Mouse (Mus musculus) Patski (cell line): Measurements from ENCODE around the gene Klf11. TPM values are rescaled to one million over a fixed set of nuclear protein-coding genes. Genes with fewer than 3 reads are reported as not detected.
A peak's percentile ranks its signal among the peaks of the same experiment; 100 is the strongest.
"Not testable (repeated sequence)": the region's sequence is repeated elsewhere in the genome, so short reads cannot be mapped to it uniquely, and the experiment has no call there.

Source experiments
- ATAC-seq: fragments of 100-300 bp; one replicate; pipeline ENCODE4 v1.8.0; 2021
- CTCF ChIA-PET: fragments of 350-600 bp; sonication (Branson Sonifier 250); formaldehyde crosslinking; loops from one replicate; lab custom pipeline; 2022; ENCODE audit warnings: inconsistent platforms; lab: Charles Lee
- POLR2A ChIA-PET: fragments of 350-600 bp; sonication (Branson Sonifier 250); formaldehyde crosslinking; loops from one replicate; lab custom pipeline; 2022; ENCODE audit warnings: antibody characterized with exemption, inconsistent platforms; lab: Charles Lee
- DNase-seq: peaks from one replicate; pipeline ENCODE4 v3.0.0-alpha.2; 2011; ENCODE audit warnings: low read depth, low spot score
- H3K27me3 ChIP-seq: fragments of 371-371 bp; one replicate; pipeline ENCODE4 v1.5.1; 2021
- CTCF ChIP-seq: fragments of 100-300 bp; IDR thresholded peaks from one replicate; pipeline ENCODE4 v1.5.1; 2021
- in situ Hi-C: fragments of 300-500 bp; cut with MboI; formaldehyde crosslinking; loops from 3 replicates; pipeline ENCODE4 v1.11.1; 2018; ENCODE audit warnings: low pct_unique_long_range_greater_than_20kb, mixed read lengths
- polyA plus RNA-seq: library from polyadenylated mRNA; unstranded; gene quantifications from one replicate; pipeline ENCODE4 v1.2.3, GENCODE M21; 2021

The Klf11 gene
- polyA plus RNA-seq, 1 experiment from 2014 or later, result 10.1 TPM

- ChIA-PET CTCF (interaction anchor here (0.6 to 2.0 kb wide), 5 partner anchors 10 to 67 kb away, joined by 3 to 8 read pairs (median 6); no protein-coding TSS in a partner anchor), POLR2A (no interaction called here)
- no peaks in the 10 kb centered on the region for H3K27me3 ChIP-seq
- peak; percentile 60 for TF ChIP-seq CTCF
- in situ Hi-C loops, result no loop called here
- no peak for DNase-seq
- ATAC-seq, result peak; percentile 80
Observed at GRCm38 (mm10) chr12:24630220-24630619, 20.9 kb upstream of the Klf11 start.

GRCm38 (mm10) chr12:24632404-24632803, 18.7 kb upstream of the Klf11 start:
- ATAC-seq, result no peak
- ChIA-PET POLR2A (no interaction called here), CTCF (interaction anchor here (1.0 kb wide), 1 partner anchor 24 kb away, joined by 3 read pairs; no protein-coding TSS in a partner anchor)
- no peak for TF ChIP-seq CTCF
- H3K27me3 ChIP-seq, result no peaks in the 10 kb centered on the region
- no peak for DNase-seq
- in situ Hi-C loops, result no loop called here

- ChIA-PET CTCF (interaction anchor here (1.0 kb wide), 1 partner anchor 31 kb away, joined by 3 read pairs; no protein-coding TSS in a partner anchor), POLR2A (no interaction called here)
- no peaks in the 10 kb centered on the region for H3K27me3 ChIP-seq
- TF ChIP-seq CTCF, result no peak
- DNase-seq (no peak), ATAC-seq (no peak)
- in situ Hi-C loops, result no loop called here
Observed at GRCm38 (mm10) chr12:24633753-24634191, 17.3 kb upstream of the Klf11 start.

GRCm38 (mm10) chr12:24634212-24634611, 16.9 kb upstream of the Klf11 start:
- H3K27me3 ChIP-seq, result no peaks in the 10 kb centered on the region
- DNase-seq, result no peak
- CTCF ChIA-PET, result interaction anchor here (0.7 to 1.0 kb wide), 2 partner anchors 20 to 31 kb away, joined by 3 read pairs; no protein-coding TSS in a partner anchor
- in situ Hi-C loops, result no loop called here
- ATAC-seq, result no peak
- no peak for TF ChIP-seq CTCF
- POLR2A ChIA-PET, result no interaction called here

- in situ Hi-C loops, result no loop called here
- DNase-seq, result no peak
- no peaks in the 10 kb centered on the region for H3K27me3 ChIP-seq
- POLR2A ChIA-PET, result no interaction called here
- CTCF ChIA-PET, result interaction anchor here (0.7 to 1.0 kb wide), 2 partner anchors 19 to 31 kb away, joined by 3 read pairs; no protein-coding TSS in a partner anchor
- ATAC-seq, result no peak
- TF ChIP-seq CTCF, result no peak
Observed at GRCm38 (mm10) chr12:24634648-24635047, 16.4 kb upstream of the Klf11 start.

- DNase-seq, in situ Hi-C loops, CTCF ChIA-PET, H3K27me3 ChIP-seq, POLR2A ChIA-PET, ATAC-seq: not testable (repeated sequence)
Observed at GRCm38 (mm10) chr12:24638787-24639186, 12.3 kb upstream of the Klf11 start.

- CTCF ChIA-PET, result interaction anchor here (0.9 to 1.6 kb wide), 4 partner anchors 12 to 67 kb away, joined by 3 to 8 read pairs (median 3); no protein-coding TSS in a partner anchor
- POLR2A ChIA-PET, result no interaction called here
- ATAC-seq (peak; percentile 58), DNase-seq (peak; percentile 35)
- H3K27me3 ChIP-seq, result no peaks in the 10 kb centered on the region
- TF ChIP-seq CTCF, result no peak
- in situ Hi-C loops, result no loop called here
Observed at GRCm38 (mm10) chr12:24642370-24642802, 8.7 kb upstream of the Klf11 start.

- in situ Hi-C loops, result no loop called here
- DNase-seq (no peak), ATAC-seq (peak; percentile 61)
- no peaks in the 10 kb centered on the region for H3K27me3 ChIP-seq
- CTCF ChIA-PET, result no interaction called here
- POLR2A ChIA-PET, result no interaction called here
- no peak for TF ChIP-seq CTCF
Observed at GRCm38 (mm10) chr12:24644125-24644571, 6.9 kb upstream of the Klf11 start.

- in situ Hi-C loops, result no loop called here
- ChIA-PET CTCF (no interaction called here), POLR2A (interaction anchor here (0.7 kb wide), 1 partner anchor 36 kb away, joined by 4 read pairs; no protein-coding TSS in a partner anchor)
- ATAC-seq (no peak), DNase-seq (no peak)
- TF ChIP-seq CTCF, result no peak
- H3K27me3 ChIP-seq, result no peaks in the 10 kb centered on the region
Observed at GRCm38 (mm10) chr12:24645901-24646300, 5.2 kb upstream of the Klf11 start.

GRCm38 (mm10) chr12:24648094-24648493, 3.0 kb upstream of the Klf11 start:
- no peak for ATAC-seq
- in situ Hi-C loops, result no loop called here
- H3K27me3 ChIP-seq, result no peaks in the 10 kb centered on the region
- no peak for TF ChIP-seq CTCF
- ChIA-PET CTCF (interaction anchor here (1.5 kb wide), 1 partner anchor 45 kb away, joined by 4 read pairs; no protein-coding TSS in a partner anchor), POLR2A (no interaction called here)
- no peak for DNase-seq

GRCm38 (mm10) chr12:24650415-24651062, 535 bp upstream of the Klf11 start:
- ATAC-seq, result peak; percentile 0
- ChIA-PET CTCF (interaction anchor here (1.0 kb wide), 1 partner anchor 50 kb away, joined by 4 read pairs; no protein-coding TSS in a partner anchor), POLR2A (interaction anchor here (1.4 kb wide), 1 partner anchor 29 kb away, joined by 3 read pairs; no protein-coding TSS in a partner anchor)
- H3K27me3 ChIP-seq, result no peaks in the 10 kb centered on the region
- in situ Hi-C loops, result no loop called here
- no peak for DNase-seq
- no peak for TF ChIP-seq CTCF
